Mouse (Mus musculus): ENCODE data around the gene Smarca2.
A peak's percentile ranks its signal among the peaks of the same experiment; 100 is the strongest.

GRCm38 (mm10) chr19:26814629-26815028, 209.8 kb downstream of the Smarca2 start:
- TF ChIP-seq CTCF (IDR thresholded peaks at IDR 0.05) (peak; percentile 50), EP300 (IDR thresholded peaks at IDR 0.05) (no peak)
